Mouse (Mus musculus): Measurements from ENCODE around the gene Gm49601. TPM values are rescaled to one million over a fixed set of nuclear protein-coding genes. Genes with fewer than 3 reads are reported as not detected.

Gm49601 gene
- total and polyA plus RNA-seq, 2 experiments: not detected

DNA sequence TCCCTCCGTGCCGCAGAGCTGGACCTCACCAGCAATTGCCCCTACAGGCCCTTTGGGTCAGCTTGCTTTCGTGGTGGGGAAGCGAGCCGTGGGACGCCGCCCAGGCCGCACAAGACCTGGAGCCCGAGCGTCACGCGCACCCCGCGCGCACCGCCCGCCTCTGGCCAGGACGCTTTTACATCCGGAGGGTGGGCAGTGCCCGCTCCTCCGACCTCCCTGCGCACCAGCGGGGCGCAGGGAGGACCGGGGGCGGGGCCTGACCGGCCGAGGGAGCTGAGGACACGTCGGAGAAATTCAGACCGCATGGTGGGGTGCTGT, 37.5 kb downstream of the Gm49601 start:
- Histone ChIP-seq H3K27me3 (ENCODE audit: control insufficient read depth, insufficient read depth, low read length) (peaks cover 29% of the 10 kb centered on the region), H3K27ac (replicated peaks; ENCODE audit: insufficient read depth, low read depth, low read length) (no peak overlapping the region), H3K4me3 (ENCODE audit: insufficient read depth, low read depth, low read length) (no peak overlapping the region), H3K79me2 (ENCODE audit: control insufficient read depth, insufficient read depth, low read length) (no peaks in the 10 kb centered on the region), H3K36me3 (ENCODE audit: control insufficient read depth, insufficient read depth, low read length) (no peaks in the 10 kb centered on the region), H3K9ac (ENCODE audit: low read depth, low read length) (no peak overlapping the region), H3K4me1 (ENCODE audit: control insufficient read depth, insufficient read depth, low read length) (0 out of 2 replicates have a peak, but pooled peaks cover 2% of the 10 kb centered on the region)
- TF ChIP-seq CTCF (IDR thresholded peaks at IDR 0.05; ENCODE audit: low read depth, low read length) (no peak), POLR2A (IDR thresholded peaks at IDR 0.05; ENCODE audit: extremely low read depth, insufficient read depth, low read length) (no peak)
- 13% methylated on average over 31 of the region's 31 CpGs for WGBS
- no peak for DNase-seq (ENCODE audit: extremely low read depth, low read depth, low spot score)

DNA sequence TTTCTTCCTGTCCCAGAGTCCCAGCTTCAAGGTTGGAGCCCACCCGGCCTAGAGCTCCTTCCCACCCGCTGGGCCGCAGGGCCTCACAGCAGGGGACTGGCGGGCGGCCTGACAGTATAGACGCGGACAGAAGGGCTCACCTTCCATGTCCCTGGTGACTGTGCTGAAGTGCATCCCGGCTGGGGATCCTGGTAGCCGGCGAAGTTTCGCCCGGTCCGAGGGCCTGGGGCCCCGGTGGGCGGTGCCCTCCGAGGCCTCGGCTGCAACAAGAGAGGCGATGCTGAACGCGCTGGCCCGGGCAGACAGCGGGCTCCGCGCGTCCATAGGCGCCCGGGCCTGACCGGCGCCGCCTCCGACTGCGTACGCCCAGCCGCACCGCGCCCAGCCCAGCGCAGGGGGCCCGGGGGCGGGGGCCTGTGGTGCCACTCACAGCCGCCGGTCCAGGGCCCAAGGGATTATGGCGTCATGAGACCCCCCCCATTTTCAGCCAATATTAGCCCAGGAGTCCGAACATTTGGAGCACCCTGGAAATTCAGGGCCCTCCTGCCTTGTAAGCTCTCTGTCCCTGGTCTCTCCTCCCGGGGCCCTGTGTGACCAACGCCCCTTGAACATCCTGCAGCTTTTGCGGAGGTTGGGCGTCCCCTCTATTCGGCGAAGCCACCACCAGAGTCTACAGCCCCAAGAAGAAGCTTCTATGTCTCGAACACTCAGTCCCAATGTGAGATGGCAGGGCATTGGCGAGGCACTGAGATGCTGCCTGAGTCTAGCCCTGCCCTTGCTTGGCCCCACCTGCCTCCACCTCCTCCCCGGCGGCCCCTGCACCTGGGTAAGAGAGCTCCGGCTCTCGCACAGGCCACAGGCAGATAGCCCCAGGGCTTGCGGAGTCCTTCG, 38.1 kb downstream of the Gm49601 start:
- WGBS: 7% methylated on average over 57 of the region's 57 CpGs
- Histone ChIP-seq H3K9ac (ENCODE audit: low read depth, low read length) (no peak overlapping the region), H3K27ac (replicated peaks; ENCODE audit: insufficient read depth, low read depth, low read length) (no peak overlapping the region), H3K27me3 (ENCODE audit: control insufficient read depth, insufficient read depth, low read length) (peaks cover 35% of the 10 kb centered on the region), H3K4me3 (ENCODE audit: insufficient read depth, low read depth, low read length) (no peak overlapping the region), H3K79me2 (ENCODE audit: control insufficient read depth, insufficient read depth, low read length) (no peaks in the 10 kb centered on the region), H3K4me1 (ENCODE audit: control insufficient read depth, insufficient read depth, low read length) (0 out of 2 replicates have a peak, but pooled peaks cover 2% of the 10 kb centered on the region), H3K36me3 (ENCODE audit: control insufficient read depth, insufficient read depth, low read length) (no peaks in the 10 kb centered on the region)
- no peak for TF ChIP-seq CTCF (IDR thresholded peaks at IDR 0.05; ENCODE audit: low read depth, low read length)
- TF ChIP-seq POLR2A (IDR thresholded peaks at IDR 0.05; ENCODE audit: extremely low read depth, insufficient read depth, low read length): no peak
- no peak for DNase-seq (ENCODE audit: extremely low read depth, low read depth, low spot score)

DNA sequence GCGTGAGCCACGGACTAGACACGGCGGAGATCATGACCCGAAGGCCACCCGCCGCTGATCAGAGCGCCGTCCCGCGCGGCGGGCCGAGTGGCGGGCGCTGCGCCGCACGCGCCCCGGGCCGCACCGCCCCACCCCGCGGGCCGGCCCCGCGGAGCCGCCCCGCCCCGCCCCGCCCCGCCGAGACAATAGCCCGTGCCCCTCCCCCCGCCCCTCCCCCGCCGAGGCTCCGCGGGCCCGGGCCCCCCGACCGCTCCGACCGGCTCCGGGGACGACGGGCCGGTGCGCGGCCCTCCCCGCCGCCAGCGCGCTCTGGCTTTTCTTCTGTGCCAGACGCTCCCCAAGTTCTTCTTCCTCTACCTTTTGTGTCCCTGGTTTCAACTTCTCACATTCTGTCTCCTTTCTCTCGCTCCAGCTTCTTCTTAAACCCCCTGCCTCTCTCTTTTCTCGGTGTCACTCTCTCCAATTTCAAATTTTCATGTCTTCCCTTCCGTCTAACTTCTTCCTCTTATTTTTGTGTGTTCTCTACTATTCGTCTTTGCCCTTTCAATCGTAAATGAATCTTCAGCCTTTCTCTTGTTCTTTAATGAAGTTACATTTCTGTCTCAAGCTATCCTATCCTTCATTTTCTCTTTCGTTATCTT, 39.2 kb downstream of the Gm49601 start:
- H3K27me3 ChIP-seq (ENCODE audit: control insufficient read depth, insufficient read depth, low read length): peaks cover 46% of the 10 kb centered on the region
- H3K79me2 ChIP-seq (ENCODE audit: control insufficient read depth, insufficient read depth, low read length): no peaks in the 10 kb centered on the region
- no peaks in the 10 kb centered on the region for H3K36me3 ChIP-seq (ENCODE audit: control insufficient read depth, insufficient read depth, low read length)
- WGBS: 3% methylated on average over 47 of the region's 62 CpGs
- no peak for DNase-seq (ENCODE audit: extremely low read depth, low read depth, low spot score)
- 0 out of 2 replicates have a peak, but pooled peaks cover 2% of the 10 kb centered on the region for H3K4me1 ChIP-seq (ENCODE audit: control insufficient read depth, insufficient read depth, low read length)
- TF ChIP-seq POLR2A (IDR thresholded peaks at IDR 0.05; ENCODE audit: extremely low read depth, insufficient read depth, low read length) (no peak), CTCF (IDR thresholded peaks at IDR 0.05; ENCODE audit: low read depth, low read length) (no peak)
- no peak overlapping the region for H3K27ac ChIP-seq (replicated peaks; ENCODE audit: insufficient read depth, low read depth, low read length)
- H3K9ac ChIP-seq (ENCODE audit: low read depth, low read length): no peak overlapping the region
- no peak overlapping the region for H3K4me3 ChIP-seq (ENCODE audit: insufficient read depth, low read depth, low read length)

DNA sequence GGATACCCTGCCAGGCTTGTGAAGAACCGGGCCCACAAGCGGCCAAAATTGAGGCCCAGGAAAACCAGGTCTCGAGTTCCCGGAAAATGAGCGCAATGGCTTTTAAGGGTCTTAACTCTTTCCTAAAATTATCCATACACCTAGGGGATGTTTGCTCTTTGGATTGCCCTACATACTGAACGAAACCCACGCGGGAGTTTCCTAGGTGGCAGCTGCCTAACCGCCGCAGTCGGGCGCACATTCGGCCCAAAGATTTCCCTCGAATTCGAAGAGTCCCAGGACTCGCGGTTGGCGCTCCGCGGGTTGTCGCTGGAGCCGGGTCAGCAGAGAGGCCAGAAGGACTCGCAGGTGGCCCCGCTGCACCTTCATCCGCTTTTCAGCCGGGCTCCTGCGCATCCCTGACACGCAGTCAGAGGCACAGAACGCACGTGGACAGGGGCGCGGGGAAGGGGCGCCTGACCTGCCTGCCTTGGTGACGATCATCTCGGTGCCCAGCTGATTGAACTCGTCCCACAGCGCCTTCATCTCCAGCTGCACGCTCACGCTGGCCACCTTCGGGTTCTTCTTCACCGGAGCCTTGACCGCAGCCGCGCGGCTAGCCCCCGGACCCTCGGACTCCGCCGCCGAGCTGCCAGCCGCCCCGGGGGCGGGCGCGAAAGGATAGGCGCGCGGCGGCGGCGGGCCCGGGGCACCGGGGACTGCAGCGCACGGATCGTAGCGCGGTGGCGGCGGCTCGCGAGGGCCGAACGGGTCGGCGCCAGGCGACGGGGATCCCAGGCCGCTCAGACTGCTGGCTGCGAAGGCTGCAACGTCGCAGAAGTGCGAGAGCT, 39.9 kb downstream of the Gm49601 start:
- no peak for TF ChIP-seq CTCF (IDR thresholded peaks at IDR 0.05; ENCODE audit: low read depth, low read length)
- no peak for TF ChIP-seq POLR2A (IDR thresholded peaks at IDR 0.05; ENCODE audit: extremely low read depth, insufficient read depth, low read length)
- WGBS: 6% methylated on average over 83 of the region's 83 CpGs
- Histone ChIP-seq H3K27ac (replicated peaks; ENCODE audit: insufficient read depth, low read depth, low read length) (no peak overlapping the region), H3K27me3 (ENCODE audit: control insufficient read depth, insufficient read depth, low read length) (peaks cover 46% of the 10 kb centered on the region), H3K4me1 (ENCODE audit: control insufficient read depth, insufficient read depth, low read length) (0 out of 2 replicates have a peak, but pooled peaks cover 2% of the 10 kb centered on the region), H3K4me3 (ENCODE audit: insufficient read depth, low read depth, low read length) (no peak overlapping the region), H3K36me3 (ENCODE audit: control insufficient read depth, insufficient read depth, low read length) (no peaks in the 10 kb centered on the region), H3K79me2 (ENCODE audit: control insufficient read depth, insufficient read depth, low read length) (no peaks in the 10 kb centered on the region), H3K9ac (ENCODE audit: low read depth, low read length) (no peak overlapping the region)
- DNase-seq (ENCODE audit: extremely low read depth, low read depth, low spot score): no peak

DNA sequence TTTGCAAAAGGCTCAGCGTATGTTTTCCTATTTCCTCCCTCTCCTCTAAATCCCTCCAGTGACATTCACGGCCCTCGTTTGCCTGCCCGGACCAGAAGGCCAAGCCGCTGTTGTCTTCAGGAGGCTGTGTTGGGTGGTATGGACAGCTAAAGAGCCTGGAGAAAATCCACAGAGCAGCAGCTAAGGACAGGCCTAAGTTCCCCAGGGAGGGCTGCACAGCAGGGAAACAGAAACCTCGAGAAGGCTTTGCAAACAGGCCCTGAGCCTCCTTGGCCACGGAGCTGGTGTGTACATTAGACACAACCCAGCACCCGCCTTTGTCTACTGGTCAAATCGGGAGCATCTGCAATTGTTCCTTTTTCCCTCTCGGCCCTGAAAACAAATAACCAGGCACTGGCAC, 40.6 kb downstream of the Gm49601 start:
- Histone ChIP-seq H3K9ac (ENCODE audit: low read depth, low read length) (no peak overlapping the region), H3K4me1 (ENCODE audit: control insufficient read depth, insufficient read depth, low read length) (0 out of 2 replicates have a peak, but pooled peaks cover 2% of the 10 kb centered on the region), H3K79me2 (ENCODE audit: control insufficient read depth, insufficient read depth, low read length) (no peaks in the 10 kb centered on the region), H3K4me3 (ENCODE audit: insufficient read depth, low read depth, low read length) (no peak overlapping the region), H3K36me3 (ENCODE audit: control insufficient read depth, insufficient read depth, low read length) (no peaks in the 10 kb centered on the region), H3K27me3 (ENCODE audit: control insufficient read depth, insufficient read depth, low read length) (peaks cover 46% of the 10 kb centered on the region), H3K27ac (replicated peaks; ENCODE audit: insufficient read depth, low read depth, low read length) (no peak overlapping the region)
- TF ChIP-seq POLR2A (IDR thresholded peaks at IDR 0.05; ENCODE audit: extremely low read depth, insufficient read depth, low read length) (no peak), CTCF (IDR thresholded peaks at IDR 0.05; ENCODE audit: low read depth, low read length) (no peak)
- DNase-seq (ENCODE audit: extremely low read depth, low read depth, low spot score): no peak
- WGBS: 29% methylated on average over 10 of the region's 10 CpGs

All from liver, adult 2 months (tissue).